Mouse (Mus musculus) gastrocnemius, postnatal 36 days (tissue): ENCODE data around the gene Cnnm4. TPM values are rescaled to one million over a fixed set of nuclear protein-coding genes. Genes with fewer than 3 reads are reported as not detected.

Source experiments
- DNase-seq, 2 experiments: peaks; one replicate each; pipeline ENCODE4 v3.0.0; 2022
- intact Hi-C: fragments of 180-260 bp; cut with DNase I; formaldehyde crosslinking; loops from one replicate; pipeline ENCODE4 v1.15.1; 2025
- long read RNA-seq, 2 experiments: library from polyadenylated mRNA; stranded (forward); transcript quantifications; one replicate each; pipeline ENCODE4 v2.0.0; 2021
- total RNA-seq, 2 experiments: library from RNA; stranded (reverse); gene quantifications; 2 replicates each; pipeline ENCODE4 v1.2.3; 2021

The Cnnm4 gene
- total RNA-seq = 1 to 10 TPM; 7.0 to 7.1 TPM
- long read RNA-seq, experiment 1, partial matches to known transcripts = 0 of 3 reads
- long read RNA-seq, experiment 1, other reads (novel, unspliced or antisense) = 3 of 3 reads
- long read RNA-seq, experiment 2, partial matches to known transcripts = 0 of 1 reads
- long read RNA-seq, experiment 2, other reads (novel, unspliced or antisense) = 1 of 1 reads

DNA sequence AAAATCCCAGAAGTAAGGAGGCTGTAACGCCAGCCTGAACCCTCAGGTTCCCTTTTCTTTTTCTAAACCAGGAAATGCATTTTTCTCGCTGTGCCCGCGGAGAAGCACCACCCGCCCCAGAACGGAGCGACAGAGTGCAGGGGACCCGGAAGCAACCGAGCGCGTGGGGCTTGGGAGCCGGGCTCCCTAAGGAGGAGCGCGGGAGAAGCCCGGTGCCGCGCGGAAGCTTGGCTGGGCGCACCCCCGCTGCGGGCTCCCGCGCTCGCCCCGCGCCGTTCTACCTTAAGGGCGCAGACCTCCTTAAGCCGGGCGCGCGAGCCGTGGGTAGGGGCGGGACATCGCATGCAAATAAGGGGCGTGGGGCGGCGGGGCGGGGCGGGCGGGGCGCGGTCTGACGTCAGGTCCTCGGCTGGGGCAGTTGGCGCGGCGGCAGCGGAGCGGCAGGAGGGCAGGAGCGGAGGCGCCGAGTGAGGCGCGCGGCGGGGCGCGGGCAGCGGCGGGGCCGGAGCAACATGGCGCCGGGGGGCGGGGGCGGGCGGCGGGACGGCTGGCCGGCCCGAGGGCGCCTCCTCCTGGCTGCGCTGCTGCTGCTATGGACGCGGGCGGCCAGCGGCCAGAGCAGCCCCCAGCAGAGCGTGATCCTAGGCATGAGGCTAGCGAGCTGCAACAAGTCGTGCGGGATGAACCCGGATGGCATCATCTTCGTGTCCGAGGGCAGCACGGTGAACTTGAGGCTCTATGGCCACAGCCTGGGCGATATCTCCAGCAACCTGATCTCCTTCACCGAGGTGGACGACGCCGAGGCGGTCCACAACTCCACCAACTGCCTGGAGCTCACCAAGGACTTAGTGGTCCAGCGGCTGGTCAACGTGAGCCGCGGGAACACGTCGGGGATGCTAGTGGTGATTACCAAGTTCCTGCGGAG, at the start of gene Cnnm4:
TSS of gene Cnnm4 (plus strand) at position 440 of the 925 bp plus-strand sequence.
- intact Hi-C loops = loop anchor here (2.0 kb wide), 1 partner anchor 101 kb away; no protein-coding TSS in a partner anchor
- peak; percentile 80 to 84 for DNase-seq

DNA sequence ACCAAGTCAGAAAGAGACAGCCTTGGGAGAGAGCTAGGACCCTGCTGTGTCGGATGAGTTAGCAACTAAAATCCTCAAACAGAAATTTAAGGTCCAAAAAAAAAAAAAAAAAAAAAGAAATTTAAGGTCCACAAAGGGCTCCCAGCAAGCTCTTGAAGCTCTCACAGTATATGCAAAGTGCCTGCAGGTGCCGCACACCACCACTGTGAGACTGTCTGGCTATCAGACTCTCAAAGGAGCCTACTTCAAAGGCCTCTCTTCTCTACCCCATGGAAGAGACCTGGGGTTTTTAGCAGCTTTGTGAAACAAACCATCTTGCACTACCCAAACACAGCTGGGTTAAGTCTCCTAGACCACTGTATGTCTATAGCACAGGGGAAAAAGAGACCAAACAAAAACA, 41.9 kb upstream of the Cnnm4 start:
- DNase-seq = no peak
- intact Hi-C loops = no loop called here

DNA sequence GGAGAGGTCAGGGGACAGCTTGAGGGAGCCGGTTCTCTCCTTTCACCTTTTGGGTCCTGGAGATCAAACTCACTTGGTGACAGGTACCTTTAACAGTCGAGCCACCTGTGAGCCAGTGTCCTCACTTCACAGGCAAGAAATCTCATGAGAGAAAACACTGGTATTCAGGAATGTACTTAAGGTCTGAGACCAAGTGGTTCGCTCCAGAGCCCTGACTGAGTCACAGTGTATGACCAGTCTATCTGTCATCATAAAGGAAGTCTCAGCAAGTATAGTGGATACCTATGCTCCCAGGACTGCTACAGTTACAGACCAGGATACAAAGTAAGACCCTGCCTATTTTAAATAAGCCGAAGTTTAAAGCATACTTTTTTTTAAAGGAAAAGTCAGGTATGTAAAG, 38.4 kb upstream of the Cnnm4 start:
- intact Hi-C loops = no loop called here
- no peak for DNase-seq

DNA sequence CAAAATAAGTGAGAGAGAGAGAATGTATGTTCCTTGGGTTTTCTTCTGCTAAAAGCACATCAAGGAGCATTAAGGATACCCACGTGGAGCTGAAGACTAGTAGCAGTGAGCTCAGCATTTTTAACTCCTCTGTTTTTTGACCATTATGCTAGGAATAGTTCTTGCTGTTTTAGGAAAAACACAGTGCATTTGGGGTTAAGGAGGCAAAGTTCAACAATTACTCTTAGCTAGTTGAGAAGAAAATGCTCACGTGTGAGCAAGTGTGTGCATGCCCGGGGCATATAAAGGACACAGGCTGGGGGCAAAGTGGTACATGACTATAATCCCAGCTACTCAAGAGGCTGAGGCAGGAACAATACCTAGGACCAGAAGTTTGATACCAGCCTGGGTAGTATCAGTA, 37.8 kb upstream of the Cnnm4 start:
- DNase-seq = no peak
- intact Hi-C loops = no loop called here

DNA sequence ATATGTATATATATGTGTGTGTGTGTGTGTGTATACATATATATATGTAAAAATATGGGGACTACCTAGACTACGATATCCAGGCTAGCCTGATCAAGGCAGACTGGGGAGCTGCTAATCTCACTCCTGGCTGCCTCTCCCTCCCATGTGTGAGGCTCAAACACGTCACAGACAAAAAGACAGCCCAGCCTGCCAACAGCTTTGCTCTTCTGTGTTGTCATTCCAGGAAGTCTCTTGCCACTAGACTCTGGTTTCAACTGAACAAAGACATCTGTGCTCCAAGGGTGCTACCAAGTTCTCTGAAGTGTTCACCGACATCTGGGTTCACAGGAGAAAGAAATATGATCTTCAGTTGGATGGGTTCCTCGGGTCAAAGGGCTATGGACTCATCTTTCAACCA, 36.3 kb upstream of the Cnnm4 start:
- no peak for DNase-seq
- intact Hi-C loops = no loop called here

DNA sequence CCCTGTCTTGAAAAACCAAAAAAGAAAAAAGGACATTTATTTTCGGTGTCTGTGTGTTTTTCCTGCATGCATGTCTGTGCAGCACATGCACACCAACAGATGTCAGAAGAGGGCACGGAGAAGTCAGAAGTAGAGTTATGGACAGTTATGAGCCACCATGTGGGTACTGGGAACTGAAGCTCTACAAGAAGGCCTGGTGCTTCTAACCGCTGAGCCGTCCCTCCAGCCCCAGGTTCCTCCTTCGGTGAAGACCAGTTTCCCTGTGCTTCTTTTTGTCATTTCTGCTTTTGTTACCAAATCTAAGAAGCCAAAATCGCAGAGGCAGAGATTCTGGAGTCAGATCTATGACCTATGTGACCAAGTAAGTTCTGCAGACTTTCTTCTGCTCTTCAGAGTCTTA, 34.9 kb upstream of the Cnnm4 start:
- DNase-seq = no peak
- intact Hi-C loops = no loop called here

DNA sequence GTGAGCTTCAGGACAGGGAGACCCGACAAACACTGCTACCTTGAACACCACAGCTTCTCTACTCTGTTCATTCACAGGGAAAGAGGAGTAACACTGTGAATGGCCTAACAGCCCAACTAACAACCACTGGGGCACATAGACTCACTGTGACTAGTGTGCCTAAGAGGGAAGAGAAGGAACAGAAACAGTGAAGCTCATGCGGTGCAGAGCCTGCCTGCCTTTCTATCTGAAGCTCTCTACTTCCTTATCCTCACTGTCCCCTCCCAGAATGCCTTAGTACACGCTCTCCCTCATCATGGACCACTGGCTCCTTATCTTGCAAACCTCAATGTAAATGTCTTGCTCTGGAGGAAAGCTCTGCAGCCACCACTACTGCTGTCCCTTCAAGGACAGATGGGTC, 34.2 kb upstream of the Cnnm4 start:
- DNase-seq = no peak
- intact Hi-C loops = no loop called here

DNA sequence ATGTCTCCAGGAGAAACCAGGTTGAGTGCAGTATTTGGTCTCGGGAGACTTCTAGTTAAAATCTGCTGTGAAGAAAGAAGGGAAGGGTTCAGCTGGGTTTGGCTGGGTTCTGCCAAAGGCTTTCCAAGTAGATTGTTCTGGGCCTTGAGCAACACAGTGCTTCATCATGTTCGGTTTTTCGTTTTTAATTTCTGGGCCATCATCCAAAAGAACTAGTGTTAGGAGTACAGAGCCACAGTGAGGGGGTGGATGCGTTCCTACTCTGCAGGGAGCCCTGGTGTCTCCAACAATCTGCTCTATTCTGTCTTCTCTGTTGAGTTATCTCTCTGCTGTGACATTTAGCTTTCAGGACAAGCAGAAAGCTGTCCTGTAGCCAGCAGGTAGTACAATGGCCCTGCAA, 30.3 kb upstream of the Cnnm4 start:
- peak in 1 of 2 experiments; percentile 24 for DNase-seq
- intact Hi-C loops = no loop called here

DNA sequence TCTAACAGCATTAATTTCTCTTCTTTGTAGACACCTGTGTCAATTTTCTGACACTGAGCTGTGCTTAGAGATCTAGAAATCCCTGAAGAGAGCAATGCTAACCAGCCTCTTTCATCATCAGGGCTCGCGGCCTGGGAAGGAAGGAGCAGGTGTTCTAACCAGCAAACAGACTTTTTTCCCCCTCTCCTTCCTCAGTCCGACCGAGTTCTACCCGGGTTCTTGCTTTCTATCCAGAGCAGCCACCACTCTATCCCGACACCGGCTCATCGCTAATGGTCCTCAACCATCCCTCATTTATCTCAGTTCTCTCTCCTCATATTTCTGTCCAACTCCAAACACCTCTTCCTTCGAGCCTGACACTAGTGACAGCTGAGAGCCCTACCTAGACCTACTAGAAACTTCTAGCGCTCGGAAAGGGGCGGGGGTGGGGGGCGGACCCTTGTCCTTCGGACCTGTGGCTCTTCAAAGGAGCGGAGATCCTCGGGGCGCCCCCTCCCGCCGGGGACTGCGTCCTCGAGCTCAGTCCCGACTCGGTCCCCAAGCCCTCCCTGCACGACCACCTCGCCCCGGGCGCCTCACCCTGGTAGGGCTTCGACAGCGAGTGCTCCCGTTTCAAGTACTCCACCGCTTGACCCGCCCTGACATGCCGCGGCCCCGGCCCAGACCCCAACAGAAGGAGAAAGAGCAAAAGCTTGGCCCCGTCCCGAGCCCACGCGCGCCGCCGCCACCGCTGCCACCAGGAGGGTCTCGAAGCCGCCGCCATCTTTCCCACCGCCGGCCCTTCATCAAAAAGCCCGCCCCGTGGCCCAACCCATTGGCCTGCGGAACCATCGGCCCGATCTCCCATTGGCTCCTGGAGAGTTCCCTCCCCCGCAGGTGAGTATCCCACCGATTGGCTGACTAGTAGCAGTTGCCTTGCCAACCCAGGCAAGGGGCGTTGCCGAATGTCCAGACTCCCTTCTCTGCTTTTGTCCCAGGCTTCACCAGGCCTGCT, 26.7 kb upstream of the Cnnm4 start, which contains the start of gene Lman2l:
TSS of gene Lman2l (minus strand) at position 801 of the 994 bp plus-strand sequence.
- intact Hi-C loops = no loop called here
- DNase-seq = peak; percentile 87 to 94

DNA sequence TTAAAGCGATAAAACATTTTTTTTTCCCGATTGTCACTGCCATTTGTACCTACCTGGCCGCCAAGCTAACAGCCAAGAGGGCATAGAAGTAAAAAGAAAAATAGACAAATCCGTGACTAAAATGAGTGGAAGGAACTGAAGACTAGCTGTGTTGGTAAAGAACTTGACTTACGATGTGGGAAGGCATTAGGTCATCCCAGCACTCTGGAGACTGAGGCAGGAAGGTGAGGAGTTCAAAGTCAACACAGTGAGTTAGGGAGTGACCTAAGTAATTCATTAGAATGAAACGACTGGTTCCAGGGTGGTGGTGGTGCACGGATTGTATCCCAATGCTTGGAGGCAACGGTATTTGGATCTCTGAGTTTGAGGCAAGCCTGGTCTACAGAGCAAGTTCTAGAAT, 25.9 kb upstream of the Cnnm4 start:
- intact Hi-C loops = no loop called here
- no peak for DNase-seq

DNA sequence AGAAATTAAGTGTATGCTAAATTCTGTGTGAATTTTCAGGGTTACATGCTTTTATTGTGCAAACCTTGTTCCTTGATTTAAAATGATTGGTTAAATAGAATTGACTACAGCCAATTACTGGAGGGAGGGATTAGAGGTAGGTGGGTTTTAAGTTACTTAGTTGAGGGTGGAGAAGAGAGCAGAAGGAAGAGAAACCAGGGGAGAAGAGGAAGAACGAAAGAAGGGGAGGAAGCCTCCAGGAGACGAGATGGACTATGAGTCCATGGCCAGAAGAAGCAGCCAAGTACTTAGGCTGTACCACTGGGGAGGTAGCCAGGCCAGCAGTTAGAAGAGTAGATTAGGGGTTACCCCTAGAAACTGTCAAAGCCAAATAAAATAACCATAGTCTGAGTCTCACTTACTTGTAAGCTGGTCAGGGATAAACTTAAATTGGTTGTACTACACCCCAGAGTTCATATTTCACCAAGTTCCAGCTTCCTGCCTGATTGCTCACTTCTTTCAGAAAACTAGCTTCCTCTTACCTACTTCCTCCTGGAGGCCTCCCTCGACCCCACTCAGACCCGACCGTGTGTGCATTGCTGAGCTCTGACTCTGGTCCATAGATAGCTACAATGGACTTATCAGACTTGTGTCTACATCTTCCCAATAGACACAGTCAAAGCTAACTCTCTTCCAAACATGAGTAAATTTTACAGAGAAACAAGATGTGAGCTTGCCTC, 25.2 kb upstream of the Cnnm4 start:
- no peak for DNase-seq
- intact Hi-C loops = loop anchor here (1.0 kb wide), 1 partner anchor 52 kb away; no protein-coding TSS in a partner anchor

DNA sequence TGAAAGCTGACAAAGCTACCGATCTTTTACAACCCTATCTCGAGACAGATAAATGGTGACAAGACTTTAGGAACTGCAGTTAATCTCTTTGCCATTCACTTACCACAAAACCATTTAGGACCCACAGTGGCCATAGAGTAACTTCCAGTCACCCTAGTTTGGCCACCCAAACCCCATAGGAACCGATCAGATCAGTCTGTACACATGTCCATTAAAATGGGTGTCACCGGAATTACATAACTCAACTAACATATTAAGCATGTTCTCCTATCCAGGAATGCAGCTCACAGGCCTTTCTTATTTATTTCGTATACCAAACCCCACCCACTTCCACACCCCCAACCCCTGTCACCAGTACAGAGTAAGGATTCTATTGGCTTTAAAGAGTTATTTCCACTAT, 24.6 kb upstream of the Cnnm4 start:
- DNase-seq = no peak
- intact Hi-C loops = loop anchor here (1.0 kb wide), 1 partner anchor 51 kb away; no protein-coding TSS in a partner anchor

DNA sequence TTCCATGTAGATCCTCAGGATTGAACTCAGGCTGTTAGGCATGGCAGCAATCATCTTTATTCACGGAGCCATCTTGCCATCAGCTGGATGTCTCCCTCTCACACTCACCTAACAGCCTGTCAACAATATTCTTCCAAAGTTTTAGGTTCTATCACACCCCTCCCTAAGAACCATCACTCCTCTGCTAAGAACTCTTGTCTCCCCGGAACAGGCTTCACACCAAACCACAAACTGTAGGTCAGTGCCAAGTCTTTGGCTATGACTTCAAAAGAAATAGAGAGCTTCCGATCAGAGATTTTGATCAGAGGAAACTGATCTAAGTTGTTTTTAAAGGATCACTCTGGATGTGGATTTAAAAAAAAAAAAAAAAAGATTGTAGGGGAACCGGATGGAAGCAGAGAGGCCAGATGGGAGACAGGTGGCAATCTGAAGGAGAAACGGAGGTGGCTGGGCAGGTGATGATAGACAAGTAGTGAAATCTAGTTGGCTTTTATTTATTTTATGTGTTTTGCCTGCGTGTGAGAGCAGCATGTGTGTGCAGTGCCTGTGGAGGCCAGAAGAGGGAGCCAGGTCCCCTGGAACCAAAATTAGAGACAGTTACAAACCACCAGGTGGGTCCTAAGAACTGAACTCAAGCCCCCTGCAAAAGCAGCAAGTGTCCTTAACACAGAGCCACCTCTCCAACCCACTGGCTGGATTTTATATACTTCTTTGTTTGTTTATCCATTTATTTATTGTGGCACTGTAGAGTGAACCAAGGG, 17.2 kb upstream of the Cnnm4 start:
- DNase-seq = no peak
- intact Hi-C loops = no loop called here

DNA sequence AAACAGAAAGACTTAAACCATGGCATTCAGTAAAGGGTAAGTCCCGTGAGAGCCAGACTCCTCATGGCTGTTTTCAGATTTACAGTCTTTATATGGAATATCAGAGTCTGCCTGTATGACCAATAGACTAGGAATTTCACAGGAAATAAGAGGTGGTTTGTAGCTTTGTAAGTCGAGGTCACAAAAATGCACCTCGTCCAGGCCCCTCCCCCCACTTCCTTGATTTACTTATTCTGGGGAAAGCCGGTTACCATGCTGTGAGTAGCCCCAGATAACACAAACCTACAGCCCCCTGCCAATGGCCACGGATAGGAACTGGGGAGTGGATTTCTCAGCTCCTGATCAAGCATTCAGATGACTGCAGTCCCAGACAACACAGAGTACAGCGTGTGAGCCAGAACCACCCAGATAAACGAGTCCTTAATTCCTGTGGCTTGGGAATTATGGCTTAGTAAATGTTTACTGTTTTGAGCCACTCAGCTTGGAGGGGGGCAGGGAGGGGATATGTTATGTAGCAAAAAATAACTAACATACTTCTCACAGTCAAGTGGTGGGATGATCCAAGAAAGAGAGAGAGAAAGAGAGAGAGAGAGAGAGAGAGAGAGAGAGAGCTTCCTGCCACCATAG, 13.9 kb upstream of the Cnnm4 start:
- intact Hi-C loops = no loop called here
- DNase-seq = no peak

DNA sequence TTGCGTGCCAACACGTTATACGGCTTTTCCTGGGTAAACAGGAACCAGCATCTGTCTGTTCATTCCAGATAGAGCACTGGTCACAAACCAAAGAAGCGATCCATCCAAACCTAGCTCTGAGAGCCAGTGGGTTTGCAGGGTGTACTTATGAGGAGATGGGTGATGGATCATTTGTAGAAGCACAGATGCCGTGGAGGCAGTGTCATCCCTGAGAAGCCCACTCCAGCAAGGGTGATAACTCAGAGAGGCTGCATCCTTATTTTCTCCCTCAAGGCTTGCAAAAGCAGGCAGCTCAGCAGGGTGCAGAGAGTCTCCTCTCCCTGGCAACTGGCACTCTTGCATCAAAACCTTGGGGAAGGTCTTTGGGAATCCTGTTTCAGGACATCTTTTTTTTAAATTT, 13.3 kb upstream of the Cnnm4 start:
- no peak for DNase-seq

DNA sequence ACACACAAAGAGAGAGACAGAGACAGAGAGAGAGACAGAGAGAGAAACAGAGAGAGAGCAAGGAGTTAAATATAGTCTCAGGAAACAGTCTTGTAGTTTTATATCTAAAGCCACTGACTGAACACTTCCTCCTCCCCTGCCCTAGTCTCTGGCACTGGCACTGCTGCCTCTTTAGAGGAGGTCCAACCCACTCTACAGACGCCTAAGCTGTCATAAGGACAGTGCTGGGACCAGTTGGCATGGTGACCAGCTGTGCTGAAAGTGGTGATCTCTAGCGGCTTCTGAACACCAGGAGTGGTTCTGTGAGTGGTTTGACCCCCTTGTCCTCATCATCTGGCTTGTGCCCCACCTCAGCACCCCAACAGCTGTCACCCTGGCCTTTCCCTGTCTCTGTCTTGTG, 9.6 kb upstream of the Cnnm4 start:
- no peak for DNase-seq
- intact Hi-C loops = no loop called here

More for the DNA sequence above, 13.3 kb upstream of the Cnnm4 start:
- intact Hi-C loops = no loop called here

DNA sequence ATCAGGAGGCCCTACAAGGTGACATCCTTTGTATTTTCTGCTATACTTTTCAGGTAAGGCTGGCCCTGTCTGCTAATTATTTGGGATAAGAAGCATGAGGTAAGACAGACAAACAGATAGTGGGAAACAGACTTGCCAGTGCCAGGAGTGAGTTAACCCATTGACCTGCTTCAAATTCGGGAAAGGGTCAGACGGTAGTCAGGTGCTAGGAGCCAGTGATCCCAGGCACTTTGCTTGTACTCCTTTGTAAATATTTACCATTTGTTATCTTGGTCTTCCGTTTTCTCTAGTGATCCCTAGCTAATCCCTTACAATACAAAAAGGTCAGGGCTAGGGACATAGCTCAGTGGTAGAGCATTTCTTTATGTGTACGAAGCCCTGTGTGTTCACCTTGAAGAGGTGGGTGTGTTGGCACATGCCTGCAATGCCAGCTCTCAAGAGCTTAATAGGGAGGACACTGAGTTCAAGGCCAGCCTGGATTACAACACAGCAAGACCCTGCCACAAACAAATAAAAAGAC, 5.7 kb upstream of the Cnnm4 start:
- intact Hi-C loops = no loop called here
- no peak for DNase-seq

DNA sequence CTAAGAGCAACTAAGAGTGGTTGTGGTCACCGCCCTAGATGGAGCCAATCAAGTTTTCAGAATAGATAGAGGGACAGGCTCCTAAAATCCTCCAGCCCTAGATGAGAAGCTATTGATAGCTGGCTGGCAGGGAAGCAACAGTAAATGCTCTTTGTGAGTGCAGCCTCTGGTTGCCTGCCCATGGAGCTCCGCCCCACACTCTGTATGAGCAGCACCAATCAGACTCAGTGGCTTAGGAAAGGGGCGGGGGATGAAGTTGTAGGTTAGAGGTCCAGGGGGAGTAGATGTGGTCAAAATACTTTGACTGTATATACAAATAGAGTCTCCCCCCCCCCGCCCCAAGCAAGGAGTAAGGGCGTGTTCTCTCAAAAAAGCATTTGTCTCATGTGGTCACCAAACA, 4.0 kb upstream of the Cnnm4 start:
- intact Hi-C loops = no loop called here
- no peak for DNase-seq
